Mouse (Mus musculus): ENCODE data around the gene Camta1.

Camta1 gene

DNA sequence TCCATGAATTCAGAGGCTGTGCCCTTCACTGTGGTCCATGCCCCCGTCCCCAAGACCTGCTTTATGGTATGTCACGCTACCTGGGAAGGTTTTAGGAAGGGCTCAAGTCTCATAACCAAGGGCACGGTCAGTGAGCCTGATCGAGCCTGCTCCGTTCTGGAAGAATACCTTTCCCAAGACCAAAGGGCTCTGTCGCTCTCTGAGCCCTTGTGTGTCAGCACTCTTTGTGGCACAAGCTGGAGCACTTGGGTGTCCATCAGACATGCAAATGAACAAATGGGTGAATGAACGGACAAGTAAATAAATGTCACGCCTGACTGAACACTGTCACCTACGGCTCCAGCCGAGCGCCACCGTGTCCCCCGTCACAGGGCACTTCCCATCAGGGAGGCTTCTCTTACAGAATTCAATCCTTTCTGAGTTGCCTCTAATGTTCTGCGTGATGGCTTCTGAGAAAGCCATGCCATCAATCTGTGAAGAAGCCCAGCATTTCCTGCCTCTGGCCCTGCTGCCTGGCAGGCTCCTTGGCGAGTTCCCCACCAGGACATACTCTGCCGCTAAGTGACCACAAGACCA lies 386.7 kb downstream of the Camta1 start:
- no peak for DNase-seq (ENCODE audit: inconsistent age in 2 of 2, low spot score in 1 of 2)

DNA sequence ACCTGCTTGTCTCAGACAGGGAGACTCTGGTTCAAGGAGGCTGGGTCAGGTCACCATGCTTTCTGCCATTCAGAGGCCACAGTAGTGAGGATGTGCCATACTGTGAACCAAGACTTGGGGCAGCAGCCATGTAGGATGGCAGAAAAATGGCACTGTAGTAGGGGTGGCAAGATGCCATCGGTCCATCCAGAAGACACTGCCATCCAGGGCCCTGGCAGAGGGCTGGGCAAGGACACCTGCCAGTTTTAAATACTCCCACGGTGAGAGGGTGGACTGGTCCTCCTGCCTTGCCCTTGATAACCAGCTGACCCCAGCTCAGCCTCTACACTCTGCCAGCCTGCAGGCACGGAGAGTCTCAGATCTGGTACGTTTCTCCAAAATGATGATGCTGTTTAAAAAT lies 389.8 kb downstream of the Camta1 start:
- DNase-seq (ENCODE audit: inconsistent age in 2 of 2, low spot score in 1 of 2), result no peak

DNA sequence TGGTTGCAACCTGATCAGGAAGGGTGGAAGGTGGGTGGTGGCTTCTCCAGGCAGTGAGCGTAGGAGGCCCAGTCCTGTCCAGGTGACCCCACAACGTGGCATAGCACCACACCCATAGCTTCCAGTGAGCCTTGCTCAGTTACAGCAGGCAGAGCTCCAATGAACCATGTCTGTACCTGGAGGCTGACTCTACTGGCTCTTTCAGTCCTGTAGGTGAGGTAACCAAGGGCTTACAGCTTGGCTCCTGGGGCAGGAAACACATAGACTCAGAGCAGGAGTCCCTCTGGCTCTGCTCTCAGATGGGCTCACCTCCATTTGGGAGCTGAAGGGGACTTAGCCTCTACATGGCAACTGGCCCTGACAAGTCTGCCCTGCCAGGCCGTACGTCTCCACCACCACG lies 393.3 kb downstream of the Camta1 start:
- DNase-seq (ENCODE audit: inconsistent age in 2 of 2, low spot score in 1 of 2), result no peak

DNA sequence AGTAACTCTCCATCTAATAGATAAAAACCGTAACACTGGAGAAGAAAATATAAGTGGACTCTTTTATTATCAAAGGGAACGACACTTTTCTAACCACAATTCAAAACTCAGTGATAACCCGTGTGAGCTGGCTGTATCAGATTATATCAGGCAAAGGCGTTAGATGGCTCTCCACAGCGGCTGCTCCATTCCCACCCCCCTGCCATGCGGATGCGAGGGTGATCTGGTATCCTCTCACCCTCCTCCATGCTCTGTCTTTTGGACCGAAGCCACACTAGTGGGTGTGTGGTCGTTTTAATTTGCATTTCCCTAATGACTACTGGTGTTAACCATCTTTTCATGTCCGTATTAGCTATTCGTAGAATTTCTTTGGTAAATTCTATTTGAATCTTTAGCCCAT lies 403.0 kb downstream of the Camta1 start:
- DNase-seq (ENCODE audit: inconsistent age in 2 of 2, low spot score in 1 of 2), result no peak

DNA sequence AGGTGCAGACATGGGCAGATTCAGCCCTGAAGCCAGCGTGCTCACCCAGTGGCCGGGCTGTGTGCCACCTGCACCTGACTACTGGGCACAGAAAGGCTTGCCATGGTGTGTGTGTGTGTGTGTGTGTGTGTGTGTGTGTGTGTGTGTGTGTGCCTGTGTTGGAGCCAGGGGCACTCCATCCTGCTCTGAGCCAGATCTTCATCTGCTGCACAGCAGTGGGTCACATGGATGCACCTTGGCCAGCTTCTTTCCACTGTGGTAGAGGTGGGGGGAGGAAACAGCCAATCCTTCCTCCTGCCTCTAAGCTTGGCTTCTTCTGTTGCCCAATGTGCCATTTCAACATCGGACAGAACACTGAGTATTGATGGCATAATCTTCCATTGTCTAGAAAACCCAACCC lies 407.1 kb downstream of the Camta1 start:
- peak in 1 of 2 experiments; percentile 6 for DNase-seq (ENCODE audit: inconsistent age in 2 of 2, low spot score in 1 of 2)

DNA sequence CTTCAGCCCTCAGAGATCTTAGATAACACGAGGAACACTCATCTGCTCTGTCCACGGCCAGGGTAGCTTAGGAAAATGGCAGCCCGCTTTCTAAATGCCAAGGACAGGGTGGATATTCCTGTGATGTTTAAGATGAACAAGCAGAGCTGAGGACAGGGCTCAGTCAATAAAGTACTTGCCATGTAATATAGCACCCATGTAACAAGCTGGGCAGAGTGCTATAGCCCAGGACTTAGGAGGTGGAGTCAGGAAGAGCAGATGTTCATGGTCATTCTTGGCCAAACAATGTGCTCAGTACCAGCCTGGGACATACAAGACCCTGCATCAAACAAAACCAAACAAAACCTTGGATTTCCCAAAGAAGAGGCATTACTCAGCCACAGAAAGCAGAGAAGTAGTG lies 407.6 kb downstream of the Camta1 start:
- DNase-seq (ENCODE audit: inconsistent age in 2 of 2, low spot score in 1 of 2), result peak; percentile 21 to 26

DNA sequence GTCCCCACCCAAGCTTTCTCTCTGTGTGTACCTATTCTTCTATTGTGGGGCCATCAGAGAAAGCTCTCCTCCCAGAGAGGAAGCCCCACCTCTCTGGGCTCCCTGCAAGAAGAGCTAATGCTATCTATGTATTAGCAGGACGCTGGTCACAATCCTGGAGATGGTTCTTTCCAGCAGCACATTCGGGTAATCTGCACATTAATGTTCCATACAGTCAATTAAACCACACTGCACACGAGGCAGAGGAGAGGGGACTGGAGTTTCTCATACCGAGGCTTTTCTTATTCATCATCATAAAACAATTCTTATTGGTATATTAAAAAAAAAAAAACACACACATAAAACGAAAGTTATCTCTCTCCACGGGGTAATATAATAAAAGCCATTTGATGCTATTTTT lies 409.8 kb downstream of the Camta1 start:
- no peak for DNase-seq (ENCODE audit: inconsistent age in 2 of 2, low spot score in 1 of 2)

DNA sequence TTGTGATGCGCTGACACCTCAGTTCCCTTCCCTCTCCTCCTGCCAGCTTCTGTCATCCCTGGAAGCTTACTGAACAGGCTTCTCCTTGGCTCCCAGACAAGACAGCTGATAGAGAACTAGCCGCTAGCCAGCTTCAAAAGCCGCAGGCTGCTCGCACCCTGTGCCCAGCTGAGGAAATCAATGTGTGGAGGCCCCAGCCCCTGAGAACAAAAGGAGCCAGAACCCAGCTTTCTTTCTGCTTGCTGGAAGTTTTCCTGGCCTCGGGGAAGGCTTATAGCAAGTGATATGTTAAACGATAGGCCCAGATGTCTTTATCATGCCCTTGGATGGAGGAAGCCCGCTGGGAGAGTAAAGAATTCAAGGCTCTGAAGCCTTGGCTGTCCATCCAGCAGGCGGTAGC lies 411.7 kb downstream of the Camta1 start:
- DNase-seq (ENCODE audit: inconsistent age in 2 of 2, low spot score in 1 of 2), result no peak

DNA sequence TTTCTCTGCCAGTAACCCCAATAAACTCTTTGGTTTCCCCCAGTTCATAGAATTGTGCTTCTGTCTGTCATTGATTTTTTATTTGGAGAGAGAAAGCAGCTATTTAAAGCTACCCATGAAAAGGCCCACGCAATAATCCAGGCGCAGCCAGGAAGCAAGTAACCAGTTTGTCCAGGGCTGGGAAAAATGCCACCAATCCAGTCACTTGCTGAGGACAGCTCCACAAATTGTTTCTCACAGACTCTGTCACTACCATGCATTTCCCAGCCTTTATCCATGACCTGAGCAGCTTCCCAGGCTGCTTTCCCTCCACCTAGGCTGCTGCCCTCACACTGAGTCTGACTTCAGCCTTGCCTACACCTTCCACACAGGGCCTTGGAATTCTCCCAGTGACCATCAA lies 413.3 kb downstream of the Camta1 start:
- DNase-seq (ENCODE audit: inconsistent age in 2 of 2, low spot score in 1 of 2), result no peak

DNA sequence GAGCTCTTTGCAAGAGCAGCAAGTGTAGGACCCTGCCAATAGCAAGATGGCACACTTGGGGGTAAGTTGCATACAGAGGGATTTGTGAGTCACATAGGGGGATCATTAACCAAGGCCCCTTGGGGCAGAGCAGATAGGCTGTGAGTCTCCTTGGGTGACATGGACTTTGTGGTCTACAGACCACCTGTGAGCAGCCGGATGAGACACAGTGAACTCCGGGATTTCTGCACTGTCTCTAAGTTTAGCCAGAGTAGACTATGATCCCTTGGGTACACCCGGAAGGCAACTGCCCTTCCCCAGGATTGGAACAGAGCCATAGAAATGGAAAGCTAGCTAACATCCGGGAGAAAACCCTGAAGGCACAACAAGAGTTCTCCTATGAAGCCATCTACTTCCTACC lies 417.0 kb downstream of the Camta1 start:
- DNase-seq (ENCODE audit: inconsistent age in 2 of 2, low spot score in 1 of 2), result no peak

DNA sequence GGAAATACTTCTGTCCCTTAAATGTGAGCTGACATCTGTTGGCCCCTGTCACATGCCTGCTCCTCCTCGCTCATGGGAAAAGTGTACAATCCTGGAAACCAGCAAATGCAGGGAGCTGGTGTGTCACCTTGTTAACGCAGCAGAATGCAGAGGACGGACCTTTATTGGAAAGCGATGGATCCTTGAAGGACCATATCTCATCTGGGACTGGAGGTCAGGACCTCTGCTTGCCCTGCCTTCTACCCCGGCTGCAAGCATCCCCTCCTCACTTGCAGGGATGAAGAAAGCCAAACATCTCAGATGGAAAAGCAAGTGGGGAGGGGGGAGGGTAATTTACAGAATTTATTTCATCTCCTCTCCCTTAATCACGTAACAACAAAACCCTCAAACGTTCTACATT lies 423.1 kb downstream of the Camta1 start:
- DNase-seq (ENCODE audit: inconsistent age in 2 of 2, low spot score in 1 of 2), result no peak

DNA sequence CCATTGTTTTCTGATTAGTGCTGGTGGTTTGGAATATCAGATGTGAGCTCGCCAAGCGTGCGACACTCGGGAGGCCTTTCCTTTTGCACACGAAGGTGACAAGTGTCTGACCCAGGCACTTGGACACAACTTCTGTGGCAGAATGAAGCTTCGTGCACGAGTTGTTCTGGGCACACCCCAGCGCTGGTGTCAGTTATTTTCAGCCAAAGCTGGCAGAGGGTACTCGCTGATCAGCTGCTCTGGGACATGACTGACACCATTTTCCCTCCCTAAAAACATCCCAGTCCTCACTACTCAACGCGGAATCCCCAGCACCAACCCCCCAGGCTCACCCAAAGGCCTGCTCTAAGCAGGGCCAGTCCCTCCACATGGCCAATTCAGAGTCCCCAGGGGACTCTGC lies 423.8 kb downstream of the Camta1 start:
- DNase-seq (ENCODE audit: inconsistent age in 2 of 2, low spot score in 1 of 2), result no peak

DNA sequence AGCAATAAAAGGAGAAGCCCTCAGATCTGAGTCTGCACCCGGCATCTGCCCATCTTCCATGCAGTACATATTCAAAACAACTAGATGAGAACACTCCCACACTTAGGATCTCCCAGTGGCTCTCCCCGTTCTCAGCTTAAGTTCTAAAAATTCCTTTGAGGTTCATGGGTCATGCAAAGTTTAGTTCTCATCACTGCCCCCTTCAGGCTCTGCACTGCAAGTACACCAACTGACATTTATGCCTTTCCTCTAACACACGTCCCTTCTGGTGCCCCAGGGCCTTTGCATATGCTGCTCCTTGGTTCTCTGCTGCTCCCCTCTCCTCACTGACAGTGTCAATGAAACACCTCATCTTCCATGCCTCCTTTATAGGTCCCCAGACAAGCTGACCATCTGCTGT lies 436.5 kb downstream of the Camta1 start:
- DNase-seq (ENCODE audit: inconsistent age in 2 of 2, low spot score in 1 of 2), result no peak

DNA sequence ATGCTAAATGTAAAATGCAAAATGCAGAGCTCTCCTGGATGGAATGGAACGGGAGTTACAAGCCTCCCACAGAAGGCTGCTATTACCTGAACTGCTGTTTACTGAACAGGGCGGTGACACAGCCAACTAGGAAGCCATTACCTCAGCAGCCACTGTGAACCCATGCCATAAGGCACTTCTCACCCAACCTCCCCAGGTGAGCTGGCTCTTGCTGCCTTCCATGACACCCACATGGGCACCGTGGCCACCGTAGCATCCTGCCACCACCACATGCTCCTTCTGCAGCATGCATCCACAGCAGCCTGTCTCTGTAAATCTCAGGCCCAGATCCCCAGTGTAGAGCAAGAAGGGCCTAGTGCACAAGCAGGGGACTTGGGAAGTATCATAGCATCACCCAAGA lies 438.8 kb downstream of the Camta1 start:
- DNase-seq (ENCODE audit: inconsistent age in 2 of 2, low spot score in 1 of 2), result no peak

DNA sequence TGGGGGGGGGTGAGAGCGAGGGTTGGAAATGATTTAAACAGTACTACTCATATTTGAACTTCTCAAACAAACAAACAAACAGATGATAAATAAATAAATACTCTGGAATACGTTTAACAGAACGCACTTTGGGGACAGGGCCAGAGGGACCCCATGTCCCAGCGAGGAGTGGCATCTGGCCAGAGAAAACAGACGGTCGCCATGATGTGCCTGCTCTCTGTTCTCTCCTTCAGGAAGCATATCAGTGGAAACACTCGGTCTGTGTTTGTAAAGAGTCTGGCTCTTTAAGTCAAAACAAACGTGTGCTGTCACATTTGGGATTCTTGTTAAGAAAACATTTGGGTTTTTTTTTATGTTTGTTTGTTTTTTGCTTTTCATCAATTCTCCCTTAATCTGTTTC lies 439.3 kb downstream of the Camta1 start:
- DNase-seq (ENCODE audit: inconsistent age in 2 of 2, low spot score in 1 of 2), result no peak

DNA sequence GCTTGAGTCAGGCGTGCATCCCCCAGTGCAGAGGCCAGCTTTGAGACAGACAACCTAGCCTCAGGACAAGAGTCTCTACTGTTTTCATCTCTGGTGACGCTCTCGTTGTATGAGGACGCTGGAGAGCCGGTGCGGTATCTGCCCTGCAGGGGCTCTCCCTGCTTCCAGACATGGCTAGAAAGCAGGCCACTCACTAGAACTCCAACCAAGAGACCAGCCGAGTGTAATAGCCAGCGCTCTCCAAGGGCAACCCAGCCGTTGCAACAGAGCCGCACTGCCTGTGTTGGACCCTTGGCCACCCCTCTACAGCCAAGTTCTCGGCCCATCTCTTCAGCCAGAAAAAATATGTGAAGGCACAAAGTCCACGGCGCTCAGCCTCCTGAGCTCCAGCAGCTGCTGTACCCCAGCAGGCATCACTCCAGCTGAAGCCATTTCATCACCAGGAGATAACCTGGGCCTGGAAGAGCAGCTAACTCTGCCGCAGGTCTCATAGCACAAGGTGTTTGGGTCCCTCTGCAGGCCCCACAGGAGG lies 443.3 kb downstream of the Camta1 start:
- no peak for DNase-seq (ENCODE audit: inconsistent age in 2 of 2, low spot score in 1 of 2)

DNA sequence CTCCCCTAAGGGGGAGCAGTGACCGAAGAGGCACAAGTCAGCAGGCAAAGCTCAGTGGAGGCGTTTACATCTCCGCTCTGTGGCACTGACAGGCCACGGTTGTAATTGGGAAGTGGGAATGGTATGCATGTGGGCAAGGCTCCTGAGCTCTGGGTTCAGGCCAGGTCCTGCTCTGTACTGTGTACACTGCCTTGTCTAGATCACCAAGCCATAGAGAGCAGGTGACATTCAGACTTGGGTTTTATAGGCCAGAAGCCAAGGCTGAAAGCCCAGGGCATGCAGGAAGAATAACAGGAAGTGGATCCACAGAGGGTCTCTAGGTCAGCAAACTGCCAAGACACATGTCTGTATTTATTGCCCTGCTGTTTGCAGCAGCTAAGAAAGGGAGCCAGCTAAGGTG lies 445.9 kb downstream of the Camta1 start:
- no peak for DNase-seq (ENCODE audit: inconsistent age in 2 of 2, low spot score in 1 of 2)

DNA sequence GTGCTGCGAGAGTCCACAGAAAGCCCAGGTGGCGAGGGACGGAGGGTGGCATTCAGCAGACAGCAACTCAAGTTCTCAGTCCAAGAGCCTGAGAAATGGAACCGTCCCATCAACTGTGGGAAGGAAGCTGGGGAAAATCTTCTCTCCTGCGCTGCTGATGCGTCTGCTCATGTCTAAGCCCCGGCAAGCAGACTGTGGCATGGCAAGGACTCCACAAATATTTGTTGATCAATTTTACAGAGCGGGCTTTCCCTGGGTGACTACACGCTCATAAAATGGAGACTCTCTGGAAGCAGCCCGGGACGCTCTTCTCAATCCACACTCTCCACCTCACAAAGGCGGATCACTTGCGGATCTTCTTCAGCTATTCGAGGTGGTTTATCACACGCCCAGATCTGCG lies 446.3 kb downstream of the Camta1 start:
- DNase-seq (ENCODE audit: inconsistent age in 2 of 2, low spot score in 1 of 2), result no peak

DNA sequence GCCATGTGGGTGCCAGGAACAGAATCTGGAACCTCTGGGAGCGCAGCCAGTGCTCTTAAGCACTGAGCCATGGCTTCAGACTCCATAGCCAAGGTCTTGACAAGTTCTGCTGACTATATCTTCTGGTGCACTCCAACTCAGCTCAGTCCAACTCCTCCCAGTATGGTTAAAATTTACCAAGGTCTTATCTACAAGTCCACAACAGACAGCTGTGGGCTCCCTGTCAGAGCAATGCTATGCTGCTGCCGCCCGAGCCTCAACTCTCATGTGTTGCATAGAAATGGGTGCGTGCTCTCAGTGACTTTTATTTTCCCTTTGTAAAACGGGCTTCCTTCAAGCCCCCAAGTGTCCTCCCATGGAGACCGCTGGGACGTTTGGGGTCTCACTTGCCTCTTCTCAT lies 446.7 kb downstream of the Camta1 start:
- DNase-seq (ENCODE audit: inconsistent age in 2 of 2, low spot score in 1 of 2), result no peak

DNA sequence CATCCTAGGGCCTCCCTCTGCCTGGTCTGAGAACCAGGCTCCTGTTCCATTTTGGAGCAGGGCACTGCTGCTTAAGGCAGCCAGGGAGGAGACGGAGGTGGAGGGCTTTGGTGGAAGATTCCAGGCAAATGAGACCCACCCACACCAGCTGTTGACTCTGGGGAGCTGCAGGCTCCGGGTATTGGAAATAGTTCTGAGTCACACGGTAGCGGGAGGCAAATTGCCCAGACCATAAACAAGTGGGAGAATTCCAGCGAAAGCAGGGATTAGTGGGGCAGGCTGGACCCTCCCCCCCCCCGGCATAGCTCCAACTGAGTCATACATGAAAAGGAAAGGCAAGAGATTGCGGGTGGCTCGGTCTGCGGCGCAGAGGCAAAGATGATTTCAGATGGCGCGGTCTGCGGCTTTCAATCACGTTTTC lies 450.0 kb downstream of the Camta1 start:
- peak in 1 of 2 experiments; percentile 20 for DNase-seq (ENCODE audit: inconsistent age in 2 of 2, low spot score in 1 of 2)

DNA sequence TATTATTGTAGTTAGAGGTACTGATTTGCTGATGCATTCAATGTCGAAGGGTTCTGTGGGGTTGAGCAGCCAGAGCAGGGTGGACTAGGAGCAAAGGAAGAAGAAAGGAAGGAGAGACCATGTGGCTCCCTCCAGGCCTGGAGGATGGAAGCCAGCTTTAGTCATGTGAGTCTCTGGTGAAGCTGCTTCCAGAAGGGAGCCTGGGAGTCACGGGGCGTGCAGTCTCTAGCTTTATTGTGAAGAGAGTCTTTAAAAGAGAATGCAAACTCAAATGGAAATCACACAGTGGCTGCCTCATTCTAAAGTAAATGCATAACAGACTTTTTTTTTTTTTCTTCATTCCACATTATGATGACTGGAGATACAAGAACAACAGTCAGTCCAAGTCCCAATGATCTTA lies 450.7 kb downstream of the Camta1 start:
- DNase-seq (ENCODE audit: inconsistent age in 2 of 2, low spot score in 1 of 2), result no peak

DNA sequence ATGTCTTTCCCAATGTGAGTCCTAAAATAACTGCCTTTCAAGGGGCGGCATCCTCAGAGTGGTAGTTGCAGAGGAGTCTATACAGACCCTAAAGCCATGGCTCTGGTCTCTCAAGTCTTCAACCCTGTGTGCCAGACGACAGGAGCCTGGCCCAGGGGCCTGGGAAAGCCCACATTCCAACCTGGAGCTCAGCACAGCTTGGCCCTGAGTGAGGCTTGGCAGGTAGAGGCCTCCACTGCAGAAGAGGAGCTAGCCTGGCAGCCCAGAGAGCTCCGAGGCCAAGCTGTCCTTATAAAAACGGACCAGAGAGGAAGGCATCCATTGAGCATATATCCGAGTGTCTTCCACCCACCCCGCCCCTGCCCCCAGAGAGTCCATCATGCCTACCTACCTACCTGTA lies 452.4 kb downstream of the Camta1 start:
- DNase-seq (ENCODE audit: inconsistent age in 2 of 2, low spot score in 1 of 2), result no peak

DNA sequence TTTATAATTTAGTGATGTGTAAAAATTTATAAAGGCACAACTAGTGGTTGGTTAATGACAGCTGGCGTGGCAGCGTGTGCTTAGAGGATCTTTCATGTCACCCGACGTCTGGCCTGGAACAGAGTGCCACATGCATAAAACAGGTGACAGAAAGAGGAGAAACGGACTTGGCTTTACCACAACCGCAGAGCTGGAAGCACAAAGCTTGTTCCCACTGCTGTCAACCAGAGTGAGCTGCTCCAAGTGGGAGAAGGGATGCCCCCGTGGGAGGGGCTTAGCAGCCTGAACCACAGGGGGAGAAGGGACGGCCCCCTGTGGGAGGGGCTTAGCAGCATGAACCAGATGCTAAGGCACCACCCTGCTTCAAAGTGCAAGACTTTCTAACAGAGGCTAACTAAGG lies 452.9 kb downstream of the Camta1 start:
- no peak for DNase-seq (ENCODE audit: inconsistent age in 2 of 2, low spot score in 1 of 2)

DNA sequence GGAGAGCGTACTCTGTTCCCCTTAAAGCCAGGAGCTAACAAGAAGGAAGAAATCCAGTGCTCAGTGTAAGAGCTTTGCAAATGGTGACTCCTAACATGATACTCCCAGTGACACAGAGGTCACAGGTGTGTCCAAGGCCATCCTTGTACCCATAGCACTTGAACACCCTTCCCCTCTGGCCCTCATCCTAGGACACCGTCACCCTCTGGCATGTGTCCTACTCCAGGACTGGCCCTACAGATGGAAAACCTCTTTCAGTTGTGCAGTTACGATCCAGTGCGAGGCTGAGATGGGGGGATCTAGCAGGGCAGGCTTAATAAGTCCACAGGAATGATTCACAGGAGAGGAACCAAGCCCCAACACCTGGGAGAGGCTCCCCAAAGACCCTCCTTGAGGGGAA lies 453.4 kb downstream of the Camta1 start:
- no peak for DNase-seq (ENCODE audit: inconsistent age in 2 of 2, low spot score in 1 of 2)
